Mouse (Mus musculus): ENCODE measurements at regions not wholly inside any gene's neighbourhood (a gene's known extent, or its start where the extent isn't known, plus 50 kb on each side); places are given as distances from the start of the nearest gene placed in this dataset. TPM values are rescaled to one million over a fixed set of nuclear protein-coding genes. Genes with fewer than 3 reads are reported as not detected.

Small RNAs in the stretch of these regions (microRNA-seq; reads per million reads assigned to microRNA genes)
- gene Gm25950: not detected

All from left cerebral cortex, postnatal 36 days (tissue).